Mouse (Mus musculus) retina, postnatal 1 day (tissue): ENCODE results near the gene Atp2b4.
"Not testable (repeated sequence)": the region's sequence is repeated elsewhere in the genome, so short reads cannot be mapped to it uniquely, and the experiment has no call there.

Experiments used
- DNase-seq: peaks from one replicate; pipeline ENCODE4 v3.0.0-alpha.2; 2012

The Atp2b4 gene

DNA sequence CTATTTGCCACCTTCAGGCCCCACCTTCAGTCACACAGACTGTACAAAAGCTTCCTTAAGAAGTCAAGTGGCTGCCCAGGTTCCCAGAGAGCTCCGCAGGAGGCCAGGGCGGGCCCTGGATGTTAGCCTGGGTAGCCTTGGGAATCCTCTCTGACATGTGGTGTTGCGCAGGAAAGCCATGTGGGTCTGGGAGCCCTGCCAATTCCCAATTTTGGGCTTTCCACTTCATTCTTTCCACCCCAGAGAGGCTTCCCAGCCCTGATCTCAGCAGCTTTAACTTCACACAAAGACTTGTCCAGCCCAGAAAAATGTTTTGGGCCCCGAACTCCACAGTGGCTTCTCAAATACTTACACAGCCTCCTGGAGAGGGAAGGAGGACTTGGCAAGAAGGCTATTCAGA is 56.2 kb downstream of the Atp2b4 start:
- no peak for DNase-seq

GRCm38 (mm10) chr1:133742517-133742916 is 58.3 kb downstream of the Atp2b4 start:
- peak; percentile 35 for DNase-seq

DNA sequence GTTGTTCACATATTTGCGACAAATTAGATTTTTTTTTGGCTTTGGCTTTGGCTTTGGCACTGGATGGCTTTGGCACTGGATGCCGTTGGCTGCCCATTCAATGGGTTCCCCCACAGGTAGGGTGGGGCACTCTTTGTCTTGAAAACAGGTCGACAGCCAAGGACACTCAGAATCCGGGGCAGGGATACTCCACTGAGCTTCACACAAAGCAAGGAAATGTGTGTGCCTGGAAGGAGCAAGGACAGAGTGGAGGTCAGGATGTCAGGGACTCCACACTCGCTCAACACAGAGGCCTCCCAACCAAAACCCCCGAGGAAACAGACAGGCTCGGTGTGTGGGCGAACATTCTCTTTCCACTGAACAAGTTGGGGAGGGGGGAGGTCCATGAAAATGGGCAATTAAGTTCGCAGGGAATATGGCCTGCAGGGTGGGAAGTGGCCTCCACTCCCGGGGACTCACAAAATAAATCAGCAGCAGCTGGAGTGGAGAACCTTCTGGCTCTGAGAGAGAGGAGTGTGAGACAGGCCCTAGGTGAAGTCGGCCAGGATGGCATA is 58.9 kb downstream of the Atp2b4 start:
- no peak for DNase-seq

DNA sequence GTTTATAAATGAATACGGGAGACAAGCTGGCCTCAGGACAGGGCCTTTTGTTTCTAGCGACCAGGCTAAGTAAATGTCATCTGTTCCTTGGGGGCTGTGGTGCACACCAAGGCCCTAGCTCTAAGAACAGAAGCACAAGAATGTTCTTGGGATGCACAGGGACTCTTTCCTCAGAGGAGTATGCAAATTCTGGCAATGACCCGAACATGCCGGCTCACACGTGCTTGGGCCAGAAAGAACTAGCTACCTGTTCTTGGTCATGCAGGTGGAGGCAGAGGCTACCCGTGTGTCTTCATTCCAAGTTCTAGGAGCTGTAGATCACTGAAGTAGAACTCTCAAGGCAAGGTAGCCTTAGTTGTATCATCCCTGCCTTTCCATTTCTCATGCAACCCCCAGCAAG is 59.7 kb downstream of the Atp2b4 start:
- no peak for DNase-seq

- no peak for DNase-seq
Observed at GRCm38 (mm10) chr1:133736664-133737063, 64.2 kb downstream of the Atp2b4 start.

GRCm38 (mm10) chr1:133735995-133736652 is 64.7 kb downstream of the Atp2b4 start:
- DNase-seq: peak; percentile 83

DNA sequence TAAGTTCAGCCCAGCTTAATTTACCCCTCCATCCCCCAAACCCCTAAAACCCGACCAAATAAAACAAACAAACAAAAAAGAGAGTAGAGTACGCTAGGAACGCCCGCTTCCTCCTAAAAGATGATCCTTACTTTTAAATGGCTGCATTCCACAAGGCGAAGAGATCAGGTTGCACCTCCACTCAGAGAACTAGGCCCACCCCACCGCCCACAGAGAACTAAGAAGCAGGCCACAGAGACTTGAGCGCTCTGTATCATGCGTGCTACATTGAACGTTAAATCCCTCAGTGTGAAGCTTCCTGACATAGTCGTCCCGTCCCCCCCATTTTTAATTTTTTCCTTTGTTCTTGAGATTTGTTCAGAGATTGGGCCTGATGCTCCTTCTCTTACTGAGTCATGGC is 68.0 kb downstream of the Atp2b4 start:
- no peak for DNase-seq

GRCm38 (mm10) chr1:133728339-133728738 is 72.5 kb downstream of the Atp2b4 start:
- DNase-seq: no peak

DNA sequence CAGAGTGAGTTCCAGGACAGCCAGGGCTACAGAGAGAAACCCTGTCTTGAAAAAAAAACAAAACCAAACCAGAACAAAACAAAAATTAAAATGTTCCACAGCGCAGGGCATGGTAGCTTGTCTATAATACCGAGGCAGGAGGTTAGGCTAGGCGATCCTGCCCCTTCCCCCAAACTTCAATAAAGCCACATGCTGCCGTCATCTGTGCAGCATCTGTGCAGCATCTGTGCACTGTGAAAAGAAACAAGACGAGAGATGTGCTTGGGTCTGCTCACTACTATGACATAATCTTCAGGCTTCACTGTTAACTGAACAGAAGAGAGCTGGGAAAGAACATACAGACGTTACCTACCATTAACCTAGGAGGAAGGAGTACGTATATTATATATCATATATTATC is 80.5 kb downstream of the Atp2b4 start:
- no peak for DNase-seq

DNA sequence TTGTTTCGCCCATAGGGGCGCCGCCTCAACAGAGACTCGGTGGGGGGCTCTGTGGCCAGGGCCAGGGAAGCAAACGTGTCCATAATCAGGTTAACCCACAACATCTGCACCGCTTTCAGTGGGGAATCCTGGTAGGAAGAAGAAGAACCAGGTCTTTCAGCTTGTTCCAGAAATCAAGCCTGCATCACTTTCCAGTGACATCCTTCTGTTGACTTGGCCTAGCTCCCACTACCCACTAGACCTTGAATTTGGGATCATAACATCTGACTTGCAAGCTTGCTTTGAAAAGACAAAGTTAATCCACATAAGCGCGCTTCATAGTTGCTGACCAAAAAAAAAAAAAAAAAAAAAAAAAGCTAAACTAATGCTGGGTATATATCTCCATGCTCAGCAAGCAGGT is 82.1 kb downstream of the Atp2b4 start:
- DNase-seq: no peak

GRCm38 (mm10) chr1:133718296-133718695 is 82.5 kb downstream of the Atp2b4 start:
- DNase-seq: no peak

DNA sequence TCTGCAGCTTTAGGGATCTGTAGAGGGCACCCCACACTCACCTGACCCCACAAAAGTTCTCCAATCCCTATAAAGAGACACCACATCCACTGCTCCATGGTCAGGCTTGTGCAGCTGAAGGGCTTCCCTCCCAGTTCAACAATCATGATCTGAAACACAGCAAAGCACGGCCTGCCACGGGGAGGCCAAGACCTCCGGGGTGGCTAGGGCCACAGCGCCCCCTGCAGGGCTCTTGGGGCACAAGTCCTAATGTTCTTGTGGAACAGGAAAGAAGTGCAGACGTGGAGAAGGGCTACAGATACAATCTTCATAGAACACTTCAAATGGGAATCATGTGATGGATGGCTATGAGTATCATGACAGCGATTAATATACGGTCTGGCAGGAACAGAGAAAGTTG is 84.4 kb downstream of the Atp2b4 start:
- DNase-seq: peak; percentile 51

DNA sequence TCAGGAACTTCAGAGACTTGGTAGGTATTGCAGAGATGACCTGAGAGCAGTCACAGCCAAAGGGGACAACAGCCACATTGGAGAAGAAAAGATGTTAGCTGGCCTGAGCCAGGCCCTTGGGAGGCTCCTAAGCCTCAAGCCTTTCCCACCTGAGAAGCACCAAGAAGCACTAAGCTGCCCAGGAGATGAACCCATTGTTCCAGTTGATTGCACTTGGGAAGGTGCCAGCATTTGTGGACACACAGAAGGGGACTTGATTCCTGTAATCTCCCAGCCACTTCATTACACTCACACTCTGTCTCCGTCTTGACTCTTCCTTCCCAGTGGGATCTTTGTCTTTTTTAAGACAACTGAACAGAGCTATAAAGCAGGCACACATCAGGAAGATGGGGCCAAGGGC is 85.7 kb downstream of the Atp2b4 start:
- DNase-seq: peak; percentile 80

DNA sequence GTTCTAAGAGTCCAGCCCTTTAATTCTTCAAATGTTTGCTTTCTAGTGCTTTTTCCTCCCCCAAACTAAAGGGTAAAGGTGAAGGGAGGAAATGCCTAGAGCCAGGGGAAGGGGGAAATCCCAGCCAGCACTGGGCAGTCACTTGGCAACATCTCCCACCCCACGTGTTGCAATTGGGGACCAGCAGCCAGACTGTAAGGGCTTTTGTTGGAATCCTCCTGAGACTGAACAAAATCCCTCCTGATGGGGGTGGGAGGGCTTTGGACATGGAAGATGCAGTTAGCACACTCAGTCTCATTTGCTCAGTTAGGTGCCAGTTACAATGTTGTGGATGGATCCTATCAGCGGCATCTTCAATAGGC is 87.9 kb downstream of the Atp2b4 start:
- no peak for DNase-seq

DNA sequence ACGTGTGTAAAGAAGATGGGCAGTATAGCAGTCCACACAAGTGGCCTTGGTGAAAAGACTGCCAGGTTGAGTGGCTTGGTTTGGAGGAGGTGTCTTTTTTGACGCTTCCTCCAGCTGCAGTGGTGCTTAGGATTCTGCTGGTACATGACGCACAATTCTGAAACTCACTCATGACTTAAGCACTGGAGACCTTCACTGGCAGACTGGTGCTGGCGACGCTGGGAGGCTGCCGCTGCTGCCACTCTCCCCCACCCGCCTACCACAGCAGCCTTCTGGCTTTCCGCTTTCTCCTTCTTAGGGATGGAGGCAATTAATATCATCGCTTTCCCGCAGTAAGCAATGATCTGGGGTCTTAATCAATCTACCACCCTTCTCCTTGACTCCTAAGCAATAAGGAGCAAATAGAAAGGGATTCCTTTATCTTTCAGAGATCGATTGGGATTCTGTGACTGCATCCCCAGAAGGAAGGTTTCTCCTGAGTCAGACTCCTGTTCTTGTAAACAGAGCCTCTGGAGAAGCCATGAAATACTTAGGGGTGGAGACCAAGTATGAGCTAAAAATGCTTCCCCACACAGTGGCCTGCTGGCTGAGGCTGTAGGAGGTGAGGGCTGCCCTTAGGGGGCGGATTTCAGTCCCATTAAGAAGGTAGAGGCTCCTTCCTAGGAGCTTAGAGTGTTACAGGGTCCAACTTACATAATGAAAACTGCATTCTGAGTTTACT is 88.4 kb downstream of the Atp2b4 start:
- DNase-seq: no peak

- DNase-seq: no peak
Observed at GRCm38 (mm10) chr1:133711376-133711775, 89.5 kb downstream of the Atp2b4 start.

DNA sequence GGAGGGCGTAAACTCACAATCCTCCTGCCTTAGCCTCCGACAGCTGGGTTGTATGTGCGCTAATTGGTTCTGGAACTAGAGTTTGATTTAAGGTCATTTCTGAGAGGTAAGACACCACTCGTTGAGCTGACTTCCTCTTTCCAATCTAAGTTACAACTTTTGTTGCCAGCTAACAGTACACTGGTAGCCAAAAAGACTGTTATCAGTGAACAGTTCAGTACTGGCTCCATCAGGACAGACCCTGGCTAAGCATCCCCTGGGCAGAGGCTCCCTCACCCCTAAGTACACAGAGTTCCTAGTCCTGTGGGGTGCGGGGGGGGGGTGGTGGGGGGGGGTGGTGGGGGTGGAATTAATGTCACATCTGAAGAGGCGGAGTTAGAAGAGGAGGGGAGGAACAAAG is 89.9 kb downstream of the Atp2b4 start:
- peak; percentile 46 for DNase-seq

- DNase-seq: peak; percentile 23
Observed at GRCm38 (mm10) chr1:133709292-133709691, 91.5 kb downstream of the Atp2b4 start.

DNA sequence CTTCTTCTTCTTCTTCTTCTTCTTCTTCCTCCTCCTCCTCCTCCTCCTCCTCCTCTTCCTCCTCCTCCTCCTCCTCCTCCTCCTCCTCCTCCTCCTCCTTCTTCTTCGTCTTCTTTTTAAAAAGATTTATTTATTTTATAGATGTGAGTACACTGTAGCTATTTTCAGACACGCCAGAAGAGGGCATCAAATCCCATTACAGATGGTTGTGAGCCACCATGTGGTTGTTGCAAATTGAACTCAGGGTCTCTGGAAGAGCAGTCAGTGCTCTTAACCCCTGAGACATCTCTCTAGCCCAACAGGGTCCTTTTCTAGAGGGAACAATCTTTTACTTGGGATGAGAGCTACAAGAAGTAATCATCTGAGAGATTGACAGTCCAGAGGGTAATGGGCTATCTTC is 99.0 kb downstream of the Atp2b4 start:
- not testable (repeated sequence) for DNase-seq

DNA sequence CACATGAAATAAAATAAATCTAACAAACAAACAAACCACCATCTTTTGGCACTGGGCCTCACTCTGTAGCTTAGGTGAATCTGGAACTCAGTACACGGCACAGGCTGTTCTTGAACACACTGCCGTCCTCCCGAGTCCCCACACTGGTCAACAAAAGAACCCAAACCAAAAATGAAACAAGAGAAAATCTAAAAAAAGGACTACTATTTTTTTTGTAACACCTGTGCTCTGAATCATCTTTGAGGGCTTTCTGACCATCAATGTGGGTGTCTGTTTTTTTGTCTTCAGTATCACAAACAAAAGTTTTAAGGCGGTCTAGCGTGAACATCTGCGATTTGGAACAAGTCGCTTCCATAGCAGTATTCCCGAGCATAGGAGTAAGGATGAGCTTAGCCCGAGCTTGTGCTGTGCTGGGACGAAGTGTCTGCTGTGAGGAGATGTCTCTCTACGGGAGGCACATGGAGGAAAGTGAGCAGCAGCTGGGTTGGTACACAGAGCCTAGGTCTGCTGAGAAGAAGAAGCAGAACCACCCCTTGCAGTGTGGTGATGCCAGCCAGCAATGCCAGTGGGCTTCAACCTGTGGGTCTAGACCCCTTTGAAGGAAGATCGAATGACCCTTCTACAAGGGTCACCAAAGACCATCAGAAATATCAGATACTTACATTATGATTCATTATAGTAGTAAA is 102.8 kb downstream of the Atp2b4 start:
- no peak for DNase-seq

- DNase-seq: peak; percentile 66
Observed at GRCm38 (mm10) chr1:133695901-133696300, 104.9 kb downstream of the Atp2b4 start.

- no peak for DNase-seq
Observed at GRCm38 (mm10) chr1:133694876-133695275, 106.0 kb downstream of the Atp2b4 start.

DNA sequence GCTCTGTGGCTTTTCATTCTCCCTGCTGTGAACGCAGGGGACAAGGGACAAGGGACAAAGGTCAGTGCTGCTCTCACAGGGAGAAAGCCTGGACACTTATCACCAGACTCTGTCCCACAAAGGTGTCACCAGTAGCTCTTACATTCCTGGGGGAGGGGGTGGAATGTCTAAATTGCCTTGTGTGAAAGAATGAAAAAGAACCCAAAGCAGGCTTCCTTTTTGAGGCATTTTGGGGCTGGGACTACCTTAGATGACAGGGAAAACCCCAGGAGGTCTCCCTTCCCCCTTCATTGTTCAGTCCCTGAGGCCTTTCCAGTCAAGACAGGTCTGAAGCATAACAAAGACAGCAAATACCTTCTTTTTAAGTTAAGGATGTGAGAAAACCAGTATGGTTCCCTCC is 106.5 kb downstream of the Atp2b4 start:
- no peak for DNase-seq

DNA sequence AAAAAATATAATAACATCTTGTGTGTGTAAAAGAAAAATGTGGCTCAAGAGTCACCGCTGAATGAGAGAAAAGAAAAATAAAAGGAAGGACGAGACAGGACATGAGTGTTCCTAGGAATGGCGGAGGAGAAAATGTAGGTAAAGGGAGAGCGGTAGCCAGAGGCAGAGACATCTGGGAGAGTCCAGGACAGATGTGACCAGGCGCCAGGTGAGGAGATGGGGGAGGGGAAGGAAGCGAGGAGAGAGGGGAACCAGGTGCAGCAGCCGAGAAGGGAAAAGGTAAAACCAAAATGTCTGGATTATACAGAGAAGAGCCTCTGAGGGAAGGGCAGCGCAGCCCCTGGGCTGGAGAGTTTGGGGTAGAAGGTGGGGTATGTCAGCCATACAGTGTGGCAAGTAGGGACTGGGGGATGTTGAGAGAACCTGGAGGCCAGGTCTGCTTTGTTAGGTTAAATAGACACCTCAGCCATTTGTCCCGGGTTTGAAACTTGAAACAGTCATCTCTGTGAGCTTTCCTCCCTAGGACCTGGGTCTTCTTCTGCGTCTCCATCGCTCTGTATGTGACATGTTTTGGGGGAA is 107.2 kb downstream of the Atp2b4 start:
- no peak for DNase-seq
